Mouse (Mus musculus): ENCODE results near the gene Hps4. TPM values are rescaled to one million over a fixed set of nuclear protein-coding genes. Genes with fewer than 3 reads are reported as not detected.
"Not testable (repeated sequence)": the region's sequence is repeated elsewhere in the genome, so short reads cannot be mapped to it uniquely, and the experiment has no call there.

Hps4 gene
- polyA plus RNA-seq, 1 experiment from 2014 or later: 35.9 TPM

DNA sequence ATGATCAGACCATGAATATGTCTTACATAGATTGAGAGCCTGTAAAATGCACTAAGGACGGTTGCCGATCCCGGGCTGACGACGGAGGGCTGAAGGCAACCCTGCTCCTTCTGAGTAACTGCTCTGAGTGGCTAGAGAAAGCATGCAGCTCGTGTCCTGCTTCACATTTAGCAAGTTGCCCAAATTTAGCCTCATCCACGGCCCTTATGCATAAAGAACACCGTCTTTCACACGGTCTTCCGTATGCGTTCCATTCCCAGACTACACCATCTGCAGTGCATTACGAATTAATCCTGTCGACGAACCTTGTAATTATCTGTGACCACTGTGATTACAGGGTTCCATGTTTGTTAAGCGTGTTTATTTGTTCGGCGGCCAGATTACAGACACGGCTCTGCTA is 53.2 kb downstream of the Hps4 start:
- Histone ChIP-seq H3K27ac (replicated peaks) (peak overlapping the region; percentile 93; the same call in 1 of the 2 replicates), H3K36me3 (peaks cover 12% of the 10 kb centered on the region), H3K4me1 (peaks cover 52% of the 10 kb centered on the region), H3K27me3 (ENCODE audit: low read depth, poor library complexity, severe bottlenecking) (peaks cover 40% of the 10 kb centered on the region), H3K9me3 (replicated peaks) (no peaks in the 10 kb centered on the region), H3K4me3 (no peak overlapping the region)
- 85% methylated on average over 18 of the region's 18 CpGs for WGBS
- DNase-seq (ENCODE audit: low spot score): no peak

DNA sequence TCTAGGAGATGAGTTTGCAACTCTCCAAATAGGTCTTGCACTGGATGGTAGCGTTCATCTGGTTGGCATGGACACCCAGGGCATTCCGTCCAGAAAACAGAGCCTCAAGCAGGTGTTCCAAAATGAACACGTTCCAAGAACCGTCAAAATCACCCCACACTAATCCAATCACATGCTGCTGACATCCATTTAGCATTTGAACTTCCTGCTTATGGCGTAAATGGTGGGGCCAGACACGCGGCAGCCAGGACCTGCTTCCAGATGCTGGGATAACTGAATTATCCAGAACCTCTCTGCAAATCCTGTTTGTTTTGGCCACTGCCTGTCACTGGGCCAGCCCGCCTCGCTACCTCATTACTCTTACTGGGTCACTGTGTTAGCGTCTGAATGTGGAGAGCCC is 56.4 kb downstream of the Hps4 start:
- Histone ChIP-seq H3K4me3 (no peak overlapping the region), H3K4me1 (peaks cover 22% of the 10 kb centered on the region), H3K27ac (replicated peaks) (no peak overlapping the region), H3K27me3 (ENCODE audit: low read depth, poor library complexity, severe bottlenecking) (0 out of 2 replicates have a peak, but pooled peaks cover 7% of the 10 kb centered on the region), H3K36me3 (no peaks in the 10 kb centered on the region), H3K9me3 (replicated peaks) (no peaks in the 10 kb centered on the region)
- WGBS: 84% methylated on average over 10 of the region's 10 CpGs
- no peak for DNase-seq (ENCODE audit: low spot score)

DNA sequence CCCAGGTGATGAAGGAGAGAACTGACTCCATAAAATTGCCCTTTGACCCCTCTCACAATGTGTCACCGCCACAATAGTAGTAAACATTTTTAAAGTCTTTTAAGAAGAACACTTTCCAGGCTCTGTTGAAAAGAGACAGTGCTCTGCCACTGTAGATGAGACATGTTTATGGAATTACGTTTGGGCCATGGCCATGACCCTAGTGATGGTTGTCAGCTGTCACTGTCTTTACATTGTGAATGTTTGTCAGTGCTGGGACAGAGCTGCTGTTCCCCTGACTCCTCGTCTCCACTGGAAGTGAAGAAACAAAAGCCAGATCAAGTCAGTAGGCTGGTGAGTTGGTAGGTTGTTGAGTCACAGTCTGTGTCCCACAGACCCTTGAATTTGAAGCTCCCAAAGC is 59.6 kb downstream of the Hps4 start:
- Histone ChIP-seq H3K27ac (replicated peaks) (no peak overlapping the region), H3K4me3 (no peak overlapping the region), H3K27me3 (ENCODE audit: low read depth, poor library complexity, severe bottlenecking) (no peaks in the 10 kb centered on the region), H3K36me3 (no peaks in the 10 kb centered on the region), H3K9me3 (replicated peaks) (no peaks in the 10 kb centered on the region), H3K4me1 (peaks cover 7% of the 10 kb centered on the region)
- no peak for DNase-seq (ENCODE audit: low spot score)
- 73% methylated on average over 3 of the region's 3 CpGs for WGBS

DNA sequence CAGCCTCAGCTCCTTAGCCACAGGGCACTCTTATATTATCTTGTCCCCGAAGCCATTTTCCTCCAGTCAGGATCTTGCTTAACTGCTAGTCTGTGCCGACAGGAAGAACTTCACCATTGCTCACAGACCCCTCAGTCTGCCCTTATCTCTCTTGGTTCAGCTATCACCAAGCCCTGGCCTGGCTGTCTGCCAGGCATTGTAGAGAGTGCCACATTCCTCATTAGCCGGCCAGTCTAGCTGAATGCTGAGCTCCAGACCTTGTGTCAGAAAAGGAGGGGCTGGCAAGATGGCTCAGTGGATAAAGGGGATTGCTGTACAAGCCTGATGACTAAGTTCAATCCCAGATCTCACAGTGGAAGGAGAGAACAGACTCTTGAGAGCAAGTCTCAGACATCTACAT is 63.1 kb downstream of the Hps4 start:
- peaks cover 20% of the 10 kb centered on the region for H3K4me1 ChIP-seq
- no peaks in the 10 kb centered on the region for H3K9me3 ChIP-seq (replicated peaks)
- H3K27ac ChIP-seq (replicated peaks): no peak overlapping the region
- H3K36me3 ChIP-seq: no peaks in the 10 kb centered on the region
- H3K27me3 ChIP-seq (ENCODE audit: low read depth, poor library complexity, severe bottlenecking): 0 out of 2 replicates have a peak, but pooled peaks cover 8% of the 10 kb centered on the region
- 80% methylated on average over 3 of the region's 3 CpGs for WGBS
- no peak overlapping the region for H3K4me3 ChIP-seq
- DNase-seq (ENCODE audit: low spot score): no peak

DNA sequence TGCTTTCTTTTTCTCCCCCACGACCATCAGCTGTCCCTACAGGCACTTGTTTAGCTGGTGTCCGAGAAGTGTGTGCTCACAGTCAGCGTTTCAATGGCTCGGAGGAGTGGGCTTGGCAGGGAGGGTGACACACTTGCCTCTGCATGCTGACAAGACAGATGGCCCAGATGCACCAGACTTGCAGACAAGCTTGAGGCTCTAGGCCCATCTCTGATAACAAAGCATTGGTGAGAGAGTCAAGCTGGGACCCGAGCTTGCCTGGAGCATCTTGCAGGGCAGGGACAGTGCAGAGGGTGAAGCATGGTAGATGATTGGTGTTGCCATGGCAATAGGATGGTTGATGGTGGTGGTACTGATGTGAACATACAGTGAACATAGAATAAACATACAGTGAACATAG is 66.4 kb downstream of the Hps4 start:
- peaks cover 17% of the 10 kb centered on the region; the same call in 1 of the 2 replicates for H3K27me3 ChIP-seq (ENCODE audit: low read depth, poor library complexity, severe bottlenecking)
- H3K27ac ChIP-seq (replicated peaks): no peak overlapping the region
- DNase-seq (ENCODE audit: low spot score): no peak
- H3K9me3 ChIP-seq (replicated peaks): no peaks in the 10 kb centered on the region; the same call in 1 of the 2 replicates
- WGBS: 75% methylated on average over 5 of the region's 5 CpGs
- H3K4me1 ChIP-seq: peaks cover 35% of the 10 kb centered on the region
- no peaks in the 10 kb centered on the region for H3K36me3 ChIP-seq
- no peak overlapping the region for H3K4me3 ChIP-seq

DNA sequence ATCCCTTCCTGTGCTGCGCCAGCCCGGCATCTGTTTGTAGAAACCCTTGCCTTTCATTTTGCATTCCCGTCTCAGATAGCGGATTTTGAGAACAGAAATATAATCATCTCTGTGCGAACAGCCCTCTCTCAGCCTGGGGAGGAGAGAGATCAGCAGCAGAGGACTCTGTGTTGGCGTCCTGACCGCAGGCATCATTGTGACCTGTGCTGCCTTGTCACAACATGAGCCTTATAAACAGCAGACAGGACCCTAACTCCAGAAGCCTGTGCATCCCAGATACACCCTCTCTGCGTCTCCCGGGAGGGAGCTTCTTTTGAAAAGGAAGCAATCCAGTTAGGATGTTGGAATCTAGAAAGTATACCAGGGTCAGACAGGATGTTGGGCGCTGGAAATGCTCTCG is 68.2 kb downstream of the Hps4 start:
- 41% methylated on average over 11 of the region's 11 CpGs for WGBS
- H3K4me1 ChIP-seq: peaks cover 47% of the 10 kb centered on the region
- H3K27me3 ChIP-seq (ENCODE audit: low read depth, poor library complexity, severe bottlenecking): peaks cover 17% of the 10 kb centered on the region; the same call in 1 of the 2 replicates
- H3K36me3 ChIP-seq: no peaks in the 10 kb centered on the region
- H3K27ac ChIP-seq (replicated peaks): peak overlapping the region; percentile 77
- no peaks in the 10 kb centered on the region; the same call in 1 of the 2 replicates for H3K9me3 ChIP-seq (replicated peaks)
- DNase-seq (ENCODE audit: low spot score): no peak
- H3K4me3 ChIP-seq: peak overlapping the region; percentile 35

DNA sequence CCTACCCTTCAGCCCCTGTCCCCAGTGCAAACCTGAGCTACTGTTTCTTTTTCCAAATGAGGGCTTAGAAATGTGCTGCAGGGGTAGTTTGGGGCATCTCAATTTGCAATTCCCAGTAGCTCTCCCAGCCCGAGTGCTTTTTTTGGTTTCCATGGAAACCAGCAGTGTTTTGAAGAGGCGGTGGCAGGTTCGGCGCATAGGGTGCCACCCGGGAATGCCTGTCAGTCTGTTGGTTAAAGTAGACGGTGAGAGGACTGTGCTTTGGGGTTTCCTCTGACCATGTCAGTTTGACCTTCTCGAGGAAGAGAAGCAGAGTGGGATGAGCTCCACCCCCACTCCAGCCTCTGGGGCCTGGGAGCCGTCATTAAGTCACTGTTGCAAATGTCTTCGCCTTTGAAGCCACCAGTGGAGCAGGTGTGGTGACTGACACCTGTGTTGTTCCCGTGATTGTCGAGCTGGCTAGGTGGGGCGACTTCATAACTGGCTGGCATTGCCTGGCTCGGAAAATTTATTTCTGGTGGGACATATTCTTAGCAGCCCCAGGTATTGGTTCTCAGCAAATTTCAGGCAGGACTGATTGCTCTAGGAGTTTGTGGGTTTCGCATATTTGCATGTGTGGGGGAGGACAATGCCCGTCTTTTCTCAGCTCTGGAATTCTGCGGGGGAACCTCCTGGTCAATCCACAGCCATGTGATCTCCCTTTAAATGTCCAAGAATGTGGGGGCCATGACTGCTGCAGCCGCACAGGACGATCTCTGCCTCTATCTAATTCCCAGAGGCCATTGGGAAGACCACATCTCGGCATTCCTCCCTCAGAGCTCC is 68.8 kb downstream of the Hps4 start:
- H3K4me3 ChIP-seq: peak overlapping the region; percentile 35
- 19% methylated on average over 19 of the region's 19 CpGs for WGBS
- H3K27ac ChIP-seq (replicated peaks): peak overlapping the region; percentile 77
- no peaks in the 10 kb centered on the region for H3K36me3 ChIP-seq
- peak; percentile 72 for DNase-seq (ENCODE audit: low spot score)
- no peaks in the 10 kb centered on the region; the same call in 1 of the 2 replicates for H3K9me3 ChIP-seq (replicated peaks)
- peaks cover 17% of the 10 kb centered on the region; the same call in 1 of the 2 replicates for H3K27me3 ChIP-seq (ENCODE audit: low read depth, poor library complexity, severe bottlenecking)
- peaks cover 54% of the 10 kb centered on the region for H3K4me1 ChIP-seq

DNA sequence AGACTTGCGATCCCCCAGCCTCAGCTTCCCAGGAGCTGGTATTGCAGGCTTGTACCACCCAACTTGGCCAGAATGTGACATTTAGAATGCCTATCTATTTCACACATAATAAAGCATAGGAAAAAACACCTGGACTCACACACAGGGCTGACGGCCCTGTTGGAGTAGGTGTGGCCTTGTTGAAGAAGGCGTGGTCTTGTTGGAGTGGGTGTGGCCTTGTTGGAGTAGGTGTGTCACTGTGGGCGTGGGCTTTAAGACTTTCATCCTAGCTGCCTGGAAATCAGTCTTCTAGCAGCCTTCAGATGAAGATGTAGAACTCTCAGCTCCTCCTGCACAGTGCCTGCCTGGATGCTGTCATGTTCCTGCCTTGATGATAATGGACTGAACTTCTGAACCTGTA is 69.9 kb downstream of the Hps4 start:
- H3K27ac ChIP-seq (replicated peaks); H3K4me3 ChIP-seq; H3K9me3 ChIP-seq (replicated peaks); DNase-seq (ENCODE audit: low spot score); H3K36me3 ChIP-seq: not testable (repeated sequence)
- peaks cover 17% of the 10 kb centered on the region; the same call in 1 of the 2 replicates for H3K27me3 ChIP-seq (ENCODE audit: low read depth, poor library complexity, severe bottlenecking)
- 85% methylated on average over 4 of the region's 4 CpGs for WGBS
- peaks cover 57% of the 10 kb centered on the region for H3K4me1 ChIP-seq

DNA sequence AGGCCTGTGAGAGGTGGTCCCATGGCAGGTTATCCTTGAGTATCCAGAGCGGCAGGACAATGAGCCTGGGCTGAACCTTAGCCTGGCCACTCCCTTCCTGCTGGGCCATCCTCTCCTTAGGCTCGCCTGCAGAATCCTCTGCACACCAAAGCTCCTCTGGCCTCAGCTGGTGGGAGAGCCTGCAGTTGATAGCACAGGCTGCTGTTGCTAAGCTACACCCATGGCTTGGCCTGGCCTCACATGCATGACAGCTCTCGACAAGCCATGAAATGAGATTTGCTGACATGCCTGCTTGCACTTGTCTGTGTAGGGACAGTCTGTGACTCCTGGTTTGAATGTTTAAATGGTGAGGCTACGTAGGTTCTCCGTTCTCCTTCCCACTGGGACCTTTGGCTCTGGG is 73.8 kb downstream of the Hps4 start:
- Histone ChIP-seq H3K9me3 (replicated peaks) (no peaks in the 10 kb centered on the region; the same call in 1 of the 2 replicates), H3K36me3 (no peaks in the 10 kb centered on the region), H3K27ac (replicated peaks) (peak overlapping the region; percentile 69), H3K27me3 (ENCODE audit: low read depth, poor library complexity, severe bottlenecking) (peaks cover 34% of the 10 kb centered on the region), H3K4me1 (peaks cover 56% of the 10 kb centered on the region), H3K4me3 (peak overlapping the region; percentile 9; the same call in 1 of the 2 replicates)
- DNase-seq (ENCODE audit: low spot score): peak; percentile 78
- 33% methylated on average over 5 of the region's 5 CpGs for WGBS

DNA sequence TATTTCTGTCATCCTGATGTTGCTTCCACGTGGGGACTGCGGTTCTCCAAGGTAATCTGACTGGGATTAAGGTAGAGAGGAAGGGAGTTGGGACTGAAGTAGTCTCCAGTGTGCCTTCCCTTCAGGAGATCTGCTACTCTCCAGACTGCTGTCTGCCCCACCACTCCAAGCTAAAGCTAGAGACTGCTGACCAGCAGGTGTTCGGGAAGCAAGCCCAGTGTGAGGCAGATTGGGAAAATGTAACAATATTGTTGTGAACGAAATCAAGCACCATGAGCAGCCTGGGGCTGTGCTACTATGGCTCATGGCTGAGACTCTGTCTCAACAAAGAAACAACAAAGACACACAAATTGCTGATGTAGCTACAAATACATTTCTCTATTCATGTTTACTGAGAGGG is 75.1 kb downstream of the Hps4 start:
- WGBS: 58% methylated on average over 4 of the region's 4 CpGs
- Histone ChIP-seq H3K4me3 (no peak overlapping the region), H3K36me3 (no peaks in the 10 kb centered on the region), H3K4me1 (peaks cover 48% of the 10 kb centered on the region), H3K27me3 (ENCODE audit: low read depth, poor library complexity, severe bottlenecking) (peaks cover 26% of the 10 kb centered on the region), H3K9me3 (replicated peaks) (no peaks in the 10 kb centered on the region; the same call in 1 of the 2 replicates), H3K27ac (replicated peaks) (no peak overlapping the region)
- no peak for DNase-seq (ENCODE audit: low spot score)

DNA sequence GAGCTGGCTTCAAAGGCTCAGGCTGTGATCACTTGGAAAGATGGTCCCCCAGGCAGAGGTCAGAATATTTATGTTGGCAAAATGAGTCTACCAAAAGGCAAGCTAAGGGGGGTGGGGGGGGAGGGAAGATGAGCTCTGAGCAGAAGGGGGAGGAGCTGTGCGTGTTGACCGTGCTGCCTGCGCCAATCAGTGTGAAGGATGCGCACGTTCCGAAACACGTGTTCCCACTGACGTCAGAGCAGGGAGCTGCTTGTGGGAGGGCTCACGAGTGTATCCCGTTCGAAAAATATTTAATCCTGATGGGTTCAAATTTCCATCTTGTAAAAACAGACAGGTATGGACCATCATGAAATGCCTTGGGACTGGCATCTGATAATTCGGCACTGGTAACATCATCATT is 76.7 kb downstream of the Hps4 start:
- WGBS: 31% methylated on average over 12 of the region's 12 CpGs
- no peaks in the 10 kb centered on the region for H3K9me3 ChIP-seq (replicated peaks)
- peaks cover 58% of the 10 kb centered on the region for H3K4me1 ChIP-seq
- H3K36me3 ChIP-seq: no peaks in the 10 kb centered on the region
- no peak overlapping the region for H3K27ac ChIP-seq (replicated peaks)
- peak; percentile 43 for DNase-seq (ENCODE audit: low spot score)
- peak overlapping the region; percentile 18; the same call in 1 of the 2 replicates for H3K4me3 ChIP-seq
- peaks cover 40% of the 10 kb centered on the region for H3K27me3 ChIP-seq (ENCODE audit: low read depth, poor library complexity, severe bottlenecking)

DNA sequence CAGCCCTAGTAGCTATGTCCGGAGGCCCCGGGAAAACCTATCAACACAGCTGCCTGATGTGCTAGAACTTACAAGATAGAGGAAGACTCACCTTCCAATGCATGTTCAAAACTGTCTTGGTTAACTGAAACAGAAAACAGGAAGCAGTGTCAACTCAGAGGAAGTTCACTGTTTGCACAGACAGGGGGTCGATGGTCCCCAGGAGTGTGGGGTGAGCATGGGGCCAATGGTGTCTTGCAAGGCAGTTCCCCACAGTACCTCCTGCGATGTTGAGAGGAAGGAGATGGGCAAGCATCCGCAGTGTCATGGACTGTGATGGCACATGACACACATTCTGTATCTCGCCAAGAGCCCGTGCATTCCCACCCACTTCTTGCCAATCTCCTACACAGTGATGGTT is 83.8 kb downstream of the Hps4 start:
- Histone ChIP-seq H3K27me3 (ENCODE audit: low read depth, poor library complexity, severe bottlenecking) (peaks cover 77% of the 10 kb centered on the region), H3K27ac (replicated peaks) (no peak overlapping the region), H3K9me3 (replicated peaks) (no peaks in the 10 kb centered on the region), H3K4me3 (no peak overlapping the region), H3K4me1 (peaks cover 46% of the 10 kb centered on the region), H3K36me3 (no peaks in the 10 kb centered on the region)
- 90% methylated on average over 7 of the region's 7 CpGs for WGBS
- DNase-seq (ENCODE audit: low spot score): no peak

DNA sequence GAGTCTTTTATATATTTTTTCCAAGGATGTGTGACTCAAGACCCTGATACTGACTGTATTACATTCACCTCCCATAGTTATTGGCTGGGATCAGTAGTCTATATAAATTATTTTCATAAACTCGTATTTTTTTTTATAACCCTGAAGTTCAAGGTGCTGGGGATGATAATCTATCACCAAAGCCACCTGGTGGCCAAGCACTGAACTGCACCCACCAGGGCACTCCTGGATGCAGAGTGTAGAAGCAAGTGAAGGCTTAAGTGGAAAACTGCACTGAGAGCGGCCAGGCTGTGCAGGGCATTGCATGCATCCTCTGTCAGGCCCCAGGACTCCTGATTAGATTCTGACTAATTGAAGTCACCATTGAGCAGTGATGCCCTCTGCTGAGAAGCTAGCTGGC is 84.4 kb downstream of the Hps4 start:
- Histone ChIP-seq H3K9me3 (replicated peaks) (no peaks in the 10 kb centered on the region), H3K4me3 (no peak overlapping the region), H3K4me1 (peaks cover 53% of the 10 kb centered on the region), H3K27me3 (ENCODE audit: low read depth, poor library complexity, severe bottlenecking) (peaks cover 82% of the 10 kb centered on the region), H3K36me3 (no peaks in the 10 kb centered on the region), H3K27ac (replicated peaks) (no peak overlapping the region)
- peak; percentile 75 for DNase-seq (ENCODE audit: low spot score)
- WGBS: 46% methylated on average over 2 of the region's 2 CpGs
